Mouse (Mus musculus) thymus, adult 2 months (tissue): ENCODE results near the gene Dpy19l3. TPM values are rescaled to one million over a fixed set of nuclear protein-coding genes. Genes with fewer than 3 reads are reported as not detected.

ENCODE experiments used
- DNase-seq: peaks from one replicate; pipeline ENCODE4 v3.0.0; 2021
- H3K27ac ChIP-seq: fragments of 200-500 bp; 2 replicates; pipeline ENCODE4 v1.5.1; 2012; ENCODE audit warnings: low read length, control low read depth; ENCODE audit not compliant: control insufficient read depth, insufficient read depth
- H3K27me3 ChIP-seq: fragments of 200-500 bp; 2 replicates; pipeline ENCODE4 v1.6.1; 2012; ENCODE audit warnings: mild to moderate bottlenecking, low read length, moderate library complexity, mixed read lengths; ENCODE audit not compliant: control insufficient read depth, insufficient read depth
- H3K36me3 ChIP-seq: fragments of 200-500 bp; 2 replicates; pipeline ENCODE4 v1.6.1; 2012; ENCODE audit warnings: mild to moderate bottlenecking, low read length, moderate library complexity; ENCODE audit not compliant: control insufficient read depth, insufficient read depth
- H3K4me1 ChIP-seq: fragments of 200-500 bp; replicated peaks from 2 replicates; pipeline ENCODE4 v1.6.1; 2012; ENCODE audit warnings: low read length; ENCODE audit not compliant: control insufficient read depth, insufficient read depth
- H3K4me3 ChIP-seq: fragments of 200-500 bp; 2 replicates; pipeline ENCODE4 v1.5.1; 2012; ENCODE audit warnings: mild to moderate bottlenecking, low read length, control low read depth, moderate library complexity; ENCODE audit not compliant: control insufficient read depth, insufficient read depth
- CTCF ChIP-seq: fragments of 200-500 bp; IDR thresholded peaks from 2 replicates; pipeline ENCODE4 v1.5.1; 2012; ENCODE audit warnings: mild to moderate bottlenecking, control low read depth, low read length, moderate library complexity, borderline replicate concordance; ENCODE audit not compliant: control insufficient read depth, poor library complexity, insufficient read depth; ENCODE audit errors: extremely low read depth
- POLR2A ChIP-seq: fragments of 200-500 bp; IDR thresholded peaks from 2 replicates; pipeline ENCODE4 v1.6.1; 2012; ENCODE audit warnings: mild to moderate bottlenecking, low read length, control low read depth, moderate library complexity; ENCODE audit not compliant: control insufficient read depth, poor library complexity, insufficient read depth; ENCODE audit errors: extremely low read depth
- WGBS: fragments of 180-500 bp; shearing (Covaris S2); methylation state at CpG from one replicate; pipeline ENCODE4 v1.1.7; 2018; 5-methylcytosine and 5-hydroxymethylcytosine counted together
- polyA plus RNA-seq: library from polyadenylated mRNA; depleted of rRNA; stranded (reverse); fragments of >200 nt; gene quantifications from 2 replicates; pipeline ENCODE4 v1.2.3, GENCODE M21; 2012

Gene Dpy19l3
- polyA plus RNA-seq, 1 experiment = 30.5 TPM

GRCm38 (mm10) chr7:35792150-35792848 is 38.0 kb upstream of the Dpy19l3 start:
- WGBS = 89% methylated on average over 12 of the region's 12 CpGs
- TF ChIP-seq CTCF = no peak
- no peak for TF ChIP-seq POLR2A
- H3K27ac ChIP-seq = no peak overlapping the region
- 0 out of 2 replicates have a peak, but pooled peaks cover 3% of the 10 kb centered on the region for H3K4me1 ChIP-seq
- H3K4me3 ChIP-seq = no peak overlapping the region
- H3K27me3 ChIP-seq = no peaks in the 10 kb centered on the region
- H3K36me3 ChIP-seq = peaks cover 57% of the 10 kb centered on the region
- DNase-seq = no peak

- no peaks in the 10 kb centered on the region for H3K4me1 ChIP-seq
- H3K27ac ChIP-seq = no peak overlapping the region
- TF ChIP-seq CTCF = no peak
- whole genome bisulfite sequencing = 98% methylated on average over 8 of the region's 8 CpGs
- no peaks in the 10 kb centered on the region for H3K27me3 ChIP-seq
- peaks cover 57% of the 10 kb centered on the region for H3K36me3 ChIP-seq
- H3K4me3 ChIP-seq = no peak overlapping the region
- DNase-seq = no peak
These were observed 36.7 kb upstream of the Dpy19l3 start for GRCm38 (mm10) chr7:35790926-35791325.

- no peak for DNase-seq
- TF ChIP-seq POLR2A (no peak), CTCF (no peak)
- H3K4me3 ChIP-seq = no peak overlapping the region
- WGBS = 99% methylated on average over 8 of the region's 8 CpGs
- peaks cover 55% of the 10 kb centered on the region for H3K36me3 ChIP-seq
- H3K27ac ChIP-seq = no peak overlapping the region
- H3K4me1 ChIP-seq = no peaks in the 10 kb centered on the region
- no peaks in the 10 kb centered on the region for H3K27me3 ChIP-seq
These were observed 35.9 kb upstream of the Dpy19l3 start for GRCm38 (mm10) chr7:35790201-35790600.

- TF ChIP-seq POLR2A (no peak), CTCF (no peak)
- Histone ChIP-seq H3K4me1 (no peaks in the 10 kb centered on the region), H3K27ac (no peak overlapping the region), H3K36me3 (peaks cover 28% of the 10 kb centered on the region), H3K4me3 (no peak overlapping the region), H3K27me3 (no peaks in the 10 kb centered on the region)
- no peak for DNase-seq
- 94% methylated on average over 4 of the region's 4 CpGs for WGBS
These were observed 31.3 kb upstream of the Dpy19l3 start for GRCm38 (mm10) chr7:35785579-35785978.

GRCm38 (mm10) chr7:35782252-35782651 is 28.0 kb upstream of the Dpy19l3 start:
- Histone ChIP-seq H3K4me1 (no peaks in the 10 kb centered on the region), H3K27me3 (no peaks in the 10 kb centered on the region), H3K4me3 (no peak overlapping the region), H3K36me3 (peaks cover 21% of the 10 kb centered on the region), H3K27ac (no peak overlapping the region)
- TF ChIP-seq CTCF (no peak), POLR2A (no peak)
- DNase-seq = no peak

- Histone ChIP-seq H3K4me1 (no peaks in the 10 kb centered on the region), H3K27ac (no peak overlapping the region), H3K4me3 (no peak overlapping the region), H3K36me3 (peaks cover 21% of the 10 kb centered on the region), H3K27me3 (no peaks in the 10 kb centered on the region)
- no peak for DNase-seq
- WGBS = 96% methylated on average over 12 of the region's 12 CpGs
- no peak for TF ChIP-seq POLR2A
- no peak for TF ChIP-seq CTCF
These were observed 19.9 kb upstream of the Dpy19l3 start for GRCm38 (mm10) chr7:35774127-35774526.

- H3K36me3 ChIP-seq = peaks cover 21% of the 10 kb centered on the region
These were observed 18.1 kb upstream of the Dpy19l3 start for GRCm38 (mm10) chr7:35772347-35772746.

More at GRCm38 (mm10) chr7:35772347-35772746, 18.1 kb upstream of the Dpy19l3 start:
- no peak for DNase-seq
- Histone ChIP-seq H3K27ac (no peak overlapping the region), H3K4me1 (no peaks in the 10 kb centered on the region), H3K4me3 (no peak overlapping the region), H3K27me3 (no peaks in the 10 kb centered on the region)
- TF ChIP-seq POLR2A (no peak), CTCF (no peak)
- WGBS = 95% methylated on average over 8 of the region's 8 CpGs
